Mouse (Mus musculus): ENCODE measurements around the gene Rbm43.

Gene Rbm43

DNA sequence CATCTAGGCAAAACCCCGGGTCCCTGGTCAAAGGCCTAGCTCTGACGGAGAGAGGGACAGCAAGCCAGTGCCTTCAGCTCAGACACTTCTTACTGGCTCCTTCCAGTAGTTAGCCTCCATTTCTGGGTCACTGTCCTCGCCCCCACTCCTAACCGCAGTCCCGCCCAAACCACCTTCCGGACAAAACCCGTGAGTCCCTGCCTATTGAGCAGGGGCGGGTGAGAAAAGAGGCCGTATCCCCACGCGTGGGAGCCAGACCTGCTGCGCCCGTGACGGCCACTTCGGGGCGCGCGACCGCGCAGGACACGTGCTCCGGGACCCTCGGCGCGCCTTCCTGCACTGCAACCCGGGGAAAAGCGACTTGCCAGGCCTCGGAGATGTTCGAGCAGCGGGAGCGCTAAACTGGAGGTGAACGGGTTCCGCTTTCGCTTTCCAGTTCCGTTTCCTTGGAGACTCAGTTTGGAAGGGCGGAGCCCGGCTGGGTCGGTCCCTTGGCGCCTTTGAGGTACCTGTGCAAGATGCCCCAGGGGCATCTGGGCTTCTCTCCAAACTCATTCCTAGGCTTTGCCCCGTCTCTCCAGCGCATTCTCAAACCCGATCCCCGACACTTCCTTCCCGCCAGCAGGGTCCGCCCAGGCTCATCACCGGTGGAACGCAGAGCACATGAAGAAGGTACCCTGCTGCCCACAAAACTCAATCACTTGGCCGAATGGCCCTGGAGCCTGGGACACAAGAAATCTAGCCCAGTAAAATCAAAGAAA lies at the start of gene Rbm43:
Gene Rbm43, minus strand, starts transcription at position 590 of the 761 bp plus-strand sequence.
- ATAC-seq (ENCODE audit: low TSS enrichment) = peak; percentile 75

DNA sequence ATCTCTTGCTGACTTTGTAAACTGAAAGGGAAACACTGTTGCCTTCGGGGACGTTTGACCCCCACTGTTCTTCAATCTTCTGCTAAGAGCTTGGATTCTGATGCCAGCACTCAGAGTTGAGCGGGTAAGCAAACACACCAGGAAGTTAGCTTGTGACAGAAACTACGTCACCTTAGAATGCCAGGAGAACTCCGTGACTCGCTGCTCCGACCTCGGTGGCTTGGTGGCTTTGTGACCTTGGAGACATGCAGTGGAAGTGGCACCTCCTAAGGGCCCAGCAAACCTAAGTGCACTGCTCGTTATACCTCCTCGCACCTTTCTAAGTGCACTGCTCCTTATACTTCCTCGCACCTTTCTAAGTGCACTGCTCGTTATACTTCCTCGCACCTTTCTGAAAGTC lies 47.3 kb upstream of the Rbm43 start:
- no peak for ATAC-seq (ENCODE audit: low TSS enrichment)

DNA sequence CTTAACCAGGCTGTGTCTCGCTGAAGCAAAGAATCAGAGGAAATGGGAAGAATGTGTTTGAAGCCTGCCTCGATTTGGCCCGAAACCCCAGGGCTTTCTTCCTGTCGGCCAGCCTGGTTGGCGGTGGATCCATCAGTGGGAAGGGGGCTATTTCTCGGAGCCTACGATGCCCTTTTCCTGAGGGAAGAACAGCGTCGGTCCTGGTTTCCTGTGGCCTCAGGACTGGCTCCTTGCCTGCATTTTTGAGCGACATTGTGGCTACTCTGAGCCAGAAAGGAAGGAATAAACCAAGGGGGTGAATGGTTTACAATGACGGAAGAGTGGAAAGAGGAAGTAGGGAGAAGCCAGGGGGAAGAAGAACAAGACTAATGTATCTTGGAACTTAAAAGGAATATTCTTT lies 46.7 kb upstream of the Rbm43 start:
- ATAC-seq (ENCODE audit: low TSS enrichment) = no peak

DNA sequence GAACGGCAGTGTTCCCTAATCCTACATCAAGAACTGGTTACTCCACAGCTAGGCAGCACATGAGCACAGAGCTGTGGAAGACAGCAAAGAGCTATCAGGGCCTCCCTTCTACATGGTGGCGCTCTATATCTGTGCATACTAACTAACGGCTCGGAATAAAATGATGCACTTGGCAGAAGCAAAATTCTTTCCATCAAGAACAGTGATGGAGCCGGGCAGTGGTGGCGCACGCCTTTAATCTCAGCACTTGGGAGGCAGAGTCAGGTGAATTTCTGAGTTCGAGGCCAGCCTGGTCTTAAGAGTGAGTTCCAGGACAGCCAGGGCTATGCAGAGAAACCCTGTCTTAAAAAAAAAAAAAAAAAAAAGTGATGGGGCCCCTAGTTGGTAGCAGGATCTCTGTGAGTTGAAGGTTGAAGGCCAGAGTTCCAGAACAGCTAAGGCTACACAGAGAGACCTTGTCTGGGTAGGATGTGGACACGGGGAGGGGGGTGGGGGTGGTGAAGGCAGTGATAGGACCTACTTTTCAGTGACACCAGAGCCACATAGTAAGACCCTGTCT lies 38.5 kb upstream of the Rbm43 start, which contains the start of gene Nmi:
Gene Nmi, minus strand, starts transcription at position 85 of the 559 bp plus-strand sequence.
- peak; percentile 90 for ATAC-seq (ENCODE audit: low TSS enrichment)

DNA sequence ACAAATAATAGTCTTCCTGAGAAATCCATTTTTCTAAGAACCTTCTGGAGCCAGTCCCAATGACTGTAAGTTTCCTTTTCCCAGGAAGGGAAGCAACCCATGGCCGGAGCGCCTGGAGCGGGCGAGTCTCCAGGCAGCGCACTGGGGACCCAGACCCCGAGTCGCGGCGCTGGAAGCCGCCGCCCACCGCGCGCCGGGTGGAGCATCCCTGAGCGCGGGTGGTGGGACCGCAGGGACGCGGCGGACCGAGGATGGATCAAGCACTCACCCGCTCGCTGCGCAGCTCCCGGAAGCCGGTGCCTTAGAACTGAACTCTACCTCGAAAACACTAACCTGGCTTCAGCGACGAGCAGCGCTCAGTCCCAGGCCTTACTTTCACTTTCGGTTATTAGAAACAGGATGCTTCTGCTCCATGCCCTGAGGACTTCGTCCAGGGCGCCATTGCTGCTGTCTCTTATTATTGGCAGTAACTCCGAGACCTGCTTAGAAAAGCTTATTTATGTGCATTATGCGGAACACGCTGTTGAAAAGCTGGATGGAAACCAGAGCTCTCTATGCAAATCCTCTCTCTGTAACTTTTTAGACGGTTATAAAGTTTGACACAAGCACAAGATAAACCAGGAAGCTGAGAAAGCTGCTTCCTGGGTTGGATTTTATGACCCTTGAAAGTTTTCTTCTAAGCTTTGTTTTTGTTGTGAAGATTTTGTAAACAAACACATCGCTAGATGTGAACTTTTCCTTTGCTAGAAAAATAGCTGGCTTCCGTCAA lies 37.9 kb upstream of the Rbm43 start:
- ATAC-seq (ENCODE audit: low TSS enrichment) = peak; percentile 87

DNA sequence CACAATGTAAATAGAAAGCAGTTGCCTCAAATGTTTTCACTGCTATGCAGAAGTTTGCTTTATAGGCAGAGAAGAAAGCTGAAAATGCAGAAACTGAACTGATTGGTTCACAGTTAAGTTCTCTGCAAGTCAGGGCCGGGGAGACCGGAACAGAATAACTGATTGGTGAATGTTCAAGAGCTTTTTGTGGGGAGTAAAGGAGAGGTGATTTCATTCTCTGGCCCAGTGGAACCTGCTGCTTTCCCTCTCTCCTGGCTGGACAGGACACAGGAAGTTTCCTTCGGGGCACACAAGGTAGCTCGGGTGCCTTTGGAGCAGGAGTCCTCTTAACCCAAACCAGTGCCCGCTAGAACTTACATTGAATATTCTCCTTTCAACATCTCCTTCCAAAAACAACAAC lies 37.2 kb upstream of the Rbm43 start:
- peak; percentile 48; the same call in 1 of the 2 replicates for ATAC-seq (ENCODE audit: low TSS enrichment)

DNA sequence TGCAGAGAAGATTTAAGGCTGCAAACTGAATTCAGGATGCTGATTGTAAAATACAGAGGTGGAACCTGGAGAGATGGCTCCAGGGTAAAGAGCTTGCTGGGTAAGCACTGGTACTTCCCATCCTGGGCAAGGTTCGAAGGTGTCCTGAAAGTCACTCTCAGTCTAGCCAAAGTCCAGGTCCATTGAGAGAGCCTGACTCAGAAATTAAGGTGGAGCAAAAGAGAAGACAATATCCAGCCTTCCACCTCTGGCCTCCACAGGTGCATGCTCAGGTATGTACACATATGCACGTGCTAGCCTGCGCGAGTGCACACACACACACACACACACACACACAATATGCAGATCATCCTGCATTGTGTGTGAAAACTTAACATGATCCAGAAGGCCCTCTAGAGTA lies 35.9 kb upstream of the Rbm43 start:
- no peak for ATAC-seq (ENCODE audit: low TSS enrichment)

DNA sequence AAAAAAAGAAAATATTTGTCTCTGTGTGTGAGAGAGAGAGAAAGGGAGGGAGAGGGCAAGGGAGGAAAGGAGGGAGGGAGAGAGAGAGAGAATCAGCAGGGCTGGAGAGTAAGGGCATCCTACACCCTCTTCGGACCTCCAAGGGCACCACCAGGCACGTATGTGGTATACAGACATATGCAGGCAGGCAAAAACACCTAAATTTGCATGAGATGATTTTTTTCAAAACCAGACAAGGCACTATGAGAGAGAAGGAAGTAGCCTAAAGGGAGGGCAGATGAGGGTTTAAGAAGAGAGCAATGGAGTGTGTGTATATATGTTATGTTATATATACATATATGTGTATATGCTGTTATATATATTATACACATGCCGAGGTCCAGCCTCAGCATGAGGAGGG lies 32.3 kb upstream of the Rbm43 start:
- no peak for ATAC-seq (ENCODE audit: low TSS enrichment)

DNA sequence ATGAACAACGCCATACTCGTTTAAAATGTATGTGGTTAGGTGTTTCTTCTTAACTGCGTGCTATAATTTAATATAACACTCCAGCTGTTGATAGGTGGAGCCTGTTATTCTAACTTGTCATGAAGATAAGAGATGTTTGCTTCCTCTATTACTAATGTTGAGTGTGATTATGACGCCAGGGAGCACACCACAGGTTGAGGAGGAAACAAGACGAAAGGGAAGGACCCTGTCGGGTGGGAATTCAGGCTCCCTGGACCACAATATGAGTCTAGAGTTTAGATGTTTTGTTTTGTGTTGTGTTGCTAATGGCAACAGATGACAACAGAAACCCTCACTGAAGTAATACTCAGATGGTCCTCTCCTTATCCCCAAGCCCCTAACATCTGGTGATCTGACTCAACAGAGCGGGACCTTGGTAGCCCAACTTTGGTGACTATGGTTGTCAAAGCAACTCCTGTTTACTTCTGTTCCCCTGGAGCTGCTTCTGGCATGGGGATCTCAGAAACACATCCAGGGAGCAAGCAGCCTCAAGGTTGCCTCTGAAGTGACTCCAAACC lies 18.8 kb upstream of the Rbm43 start:
- no peak for ATAC-seq (ENCODE audit: low TSS enrichment)

DNA sequence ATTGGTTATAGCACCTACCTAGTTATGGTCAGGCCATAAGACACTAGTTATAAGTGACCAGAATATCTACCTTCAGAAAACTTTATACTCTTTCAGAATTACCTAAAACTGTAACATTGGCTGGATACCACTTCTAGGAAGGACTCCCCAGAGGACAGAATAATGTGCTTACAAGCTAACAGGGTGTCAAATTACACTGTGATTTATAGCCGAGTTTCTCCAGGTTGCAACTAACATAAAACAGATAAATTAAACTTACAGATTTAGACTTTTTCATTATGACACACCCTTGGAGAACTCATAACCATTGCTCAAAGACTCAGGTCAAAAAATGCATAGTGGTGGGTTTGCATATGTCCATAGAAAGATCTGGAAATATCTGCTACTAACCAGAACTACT lies 15.9 kb upstream of the Rbm43 start:
- ATAC-seq (ENCODE audit: low TSS enrichment) = no peak

DNA sequence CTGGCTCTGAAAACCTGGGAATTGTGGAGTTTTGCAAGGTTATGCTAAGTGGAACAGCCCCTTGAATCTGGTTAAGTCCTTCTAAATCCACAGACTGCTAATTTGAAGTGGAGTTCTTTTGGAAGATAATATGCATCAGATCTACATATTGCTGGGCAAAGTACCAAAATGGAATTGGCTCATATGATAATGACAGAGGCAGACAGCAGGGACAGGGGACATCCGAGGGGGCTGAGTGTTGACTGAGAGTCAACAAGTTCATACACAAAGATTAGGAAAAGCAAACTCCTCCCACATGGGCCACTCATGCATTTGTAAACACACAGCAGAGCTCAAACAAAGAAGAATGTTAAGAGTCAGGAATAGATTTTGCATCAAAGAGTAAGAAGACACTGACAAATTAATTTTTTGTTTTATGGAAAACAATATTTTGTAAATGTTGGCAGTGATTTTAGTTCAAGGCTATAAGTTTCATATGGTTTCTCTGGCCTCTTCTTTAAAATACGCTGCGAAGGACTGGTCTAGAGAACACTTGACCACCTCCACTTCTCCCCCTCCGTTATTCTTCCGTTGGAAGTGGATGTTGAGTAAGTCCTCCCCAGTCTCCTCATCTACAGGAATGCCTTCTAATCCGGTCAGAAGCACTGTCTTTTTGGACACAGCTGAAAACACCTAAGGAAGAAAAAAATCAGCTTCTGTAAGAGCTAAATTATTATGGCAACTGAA lies 13.3 kb upstream of the Rbm43 start:
- ATAC-seq (ENCODE audit: low TSS enrichment) = no peak

DNA sequence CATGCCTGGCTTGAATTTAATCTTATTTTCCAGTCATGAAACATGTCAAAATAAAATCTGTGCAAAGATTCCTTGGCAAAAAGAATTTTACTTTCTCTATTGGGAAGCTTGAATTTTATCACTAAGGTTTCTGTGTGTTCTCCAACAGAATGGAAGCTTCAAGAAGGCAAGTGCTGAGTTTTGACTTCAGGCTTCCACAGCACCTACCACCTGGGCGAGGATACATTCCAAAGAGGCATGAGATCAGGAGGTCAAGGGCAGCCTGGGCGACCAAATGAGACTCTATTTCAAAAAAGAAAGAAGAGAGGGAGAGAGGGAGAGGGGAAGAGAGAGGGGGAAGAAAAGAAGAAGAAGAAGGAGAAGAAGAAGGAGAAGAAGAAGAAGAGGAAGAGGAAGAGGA lies 10.8 kb upstream of the Rbm43 start:
- no peak for ATAC-seq (ENCODE audit: low TSS enrichment)

DNA sequence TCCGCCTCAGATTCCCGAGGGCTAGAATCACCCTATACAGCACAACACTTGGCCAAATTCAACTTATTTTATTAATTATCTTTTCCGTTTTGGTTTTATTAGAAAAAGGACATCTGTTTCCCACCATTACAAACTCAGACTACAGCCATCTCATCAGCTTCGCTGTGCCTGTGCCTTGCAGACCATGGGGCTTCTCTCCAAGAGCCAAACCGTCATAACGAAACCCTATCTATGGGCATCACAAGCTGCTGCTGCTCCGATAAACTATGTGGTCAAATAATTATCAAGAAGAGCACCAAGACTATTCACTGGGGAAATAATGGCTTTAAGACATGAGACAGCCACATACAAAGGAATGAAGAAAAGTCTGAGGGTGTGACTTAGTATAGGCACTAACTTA lies 6.9 kb upstream of the Rbm43 start:
- ATAC-seq (ENCODE audit: low TSS enrichment) = no peak

DNA sequence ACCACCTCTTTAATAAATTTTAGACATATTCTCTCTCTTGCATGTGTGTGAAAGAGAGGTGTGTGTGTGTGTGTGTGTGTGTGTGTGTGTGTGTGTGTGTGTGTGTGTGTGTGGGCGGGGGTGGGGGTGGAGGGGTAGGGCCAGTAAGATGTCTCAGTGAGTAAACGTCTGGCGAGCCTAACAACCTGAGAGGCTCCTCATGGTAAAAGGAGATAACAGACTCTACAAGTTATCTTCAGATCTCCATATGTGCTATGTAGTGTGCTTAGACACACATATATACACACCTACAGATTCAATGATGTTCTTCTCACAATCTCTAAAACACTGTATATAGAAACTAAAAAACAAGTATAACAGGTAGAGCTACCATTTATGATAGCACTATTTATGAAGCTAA lies 3.8 kb upstream of the Rbm43 start:
- no peak for ATAC-seq (ENCODE audit: low TSS enrichment)

DNA sequence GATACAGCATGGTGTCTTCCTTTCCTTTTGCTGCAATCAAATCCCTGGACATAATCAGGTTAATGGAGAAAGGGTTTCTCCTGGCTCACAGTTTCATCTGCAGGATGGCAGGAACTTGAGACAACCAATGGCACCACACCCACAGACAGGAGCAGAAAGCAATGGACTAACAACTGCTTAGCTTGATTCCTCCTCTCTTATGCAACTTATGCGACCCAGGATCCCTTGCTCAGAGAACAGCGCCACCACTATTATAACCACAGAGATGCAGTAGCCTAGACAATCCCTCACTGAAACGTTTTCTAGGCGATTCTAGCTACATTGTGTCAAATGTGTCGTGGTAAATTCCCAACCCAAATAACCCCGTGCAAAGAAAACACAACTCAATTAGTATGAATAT lies 2.0 kb upstream of the Rbm43 start:
- ATAC-seq (ENCODE audit: low TSS enrichment) = no peak

DNA sequence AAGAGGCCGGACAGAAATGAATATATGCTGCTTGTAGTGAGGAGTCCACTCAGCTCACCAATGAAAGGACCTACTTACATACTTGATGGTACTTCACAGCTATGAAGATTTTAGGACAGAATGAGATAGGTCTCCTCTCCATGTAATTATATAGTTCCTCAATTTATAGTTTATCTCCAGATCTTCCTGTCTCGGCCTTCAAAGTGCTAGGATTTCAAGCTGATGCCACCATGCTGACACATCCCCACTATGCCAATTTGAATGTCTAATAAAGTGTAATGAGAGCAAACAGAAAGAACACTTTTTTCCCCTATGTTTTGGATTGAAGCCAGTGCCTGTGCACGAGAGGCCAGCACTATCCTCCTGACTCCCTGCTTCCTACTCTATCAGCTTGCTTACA lies 1.6 kb upstream of the Rbm43 start:
- no peak for ATAC-seq (ENCODE audit: low TSS enrichment)

DNA sequence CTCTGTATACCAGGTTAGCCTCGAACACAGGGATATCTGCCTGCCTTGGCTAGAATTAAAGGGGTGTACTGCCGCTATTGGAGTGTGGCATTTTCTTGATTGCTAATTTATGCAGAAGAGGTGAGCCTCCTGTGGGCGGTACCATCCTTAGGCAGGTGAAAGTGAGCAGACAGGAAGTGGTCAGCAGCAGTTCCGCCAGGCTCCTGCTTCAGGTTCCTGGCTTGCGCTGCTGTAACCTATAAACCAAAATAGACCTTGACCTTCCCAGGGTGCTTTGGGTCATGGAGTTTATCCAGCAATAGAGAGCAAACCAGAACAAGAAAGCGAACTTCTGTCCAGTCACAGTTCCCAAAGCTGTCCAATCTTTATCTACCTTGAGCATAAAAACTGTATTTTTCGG lies 958 bp upstream of the Rbm43 start:
- no peak for ATAC-seq (ENCODE audit: low TSS enrichment)

DNA sequence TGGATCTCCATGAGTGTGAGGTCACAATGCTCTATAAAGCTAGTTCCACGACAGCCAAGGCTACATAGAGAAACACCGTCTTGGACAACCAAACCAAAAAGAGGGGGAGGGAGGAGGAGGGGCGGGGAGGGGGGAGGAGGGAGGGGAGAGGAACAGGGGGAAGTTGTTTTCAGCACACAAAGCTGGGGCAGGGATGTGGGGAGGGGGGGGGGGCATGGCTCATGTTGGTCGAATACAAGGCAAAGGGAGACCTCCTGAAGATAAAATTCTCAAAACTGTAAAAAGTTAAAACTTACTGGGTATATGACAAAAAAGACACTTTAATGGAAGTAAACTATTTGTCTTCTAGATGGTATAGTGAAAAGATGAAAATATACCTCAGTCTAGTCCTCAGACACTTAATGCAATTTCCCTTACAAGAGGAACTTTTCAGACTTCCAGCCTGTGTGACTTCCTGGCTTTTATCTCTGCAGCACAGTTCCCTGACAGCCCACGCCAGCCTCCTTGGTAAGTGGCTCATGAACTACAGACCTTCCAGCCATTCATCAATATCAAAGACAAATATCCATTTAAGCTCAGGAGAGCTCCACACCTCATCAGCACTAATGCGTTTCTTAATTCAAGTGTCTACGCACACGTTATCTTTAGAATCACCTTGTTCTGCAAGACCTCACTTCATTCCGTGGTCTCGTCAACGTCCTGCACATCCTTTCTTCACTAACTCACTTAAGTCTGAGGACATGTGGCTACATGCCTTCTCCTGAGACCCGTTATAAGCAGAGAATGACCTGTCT lies 1.4 kb downstream of the Rbm43 start:
- no peak for ATAC-seq (ENCODE audit: low TSS enrichment)

DNA sequence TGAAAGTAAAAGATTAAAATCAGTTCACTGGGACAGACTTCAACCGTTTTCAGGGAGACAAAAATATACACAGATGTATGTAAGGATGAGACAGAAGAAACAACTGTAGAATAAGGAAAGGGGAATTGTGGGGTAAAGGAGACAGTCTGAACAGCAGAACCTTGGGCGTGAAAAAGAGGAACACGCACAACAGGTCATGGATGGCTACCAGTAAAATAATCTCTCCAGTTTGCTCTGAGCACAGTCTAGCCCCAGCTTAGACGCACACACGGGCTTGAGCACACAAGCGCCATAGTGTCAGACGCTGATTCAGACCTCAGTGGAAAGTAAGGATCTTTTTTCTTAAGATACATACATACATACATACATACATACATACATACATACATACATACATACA lies 3.7 kb downstream of the Rbm43 start:
- ATAC-seq (ENCODE audit: low TSS enrichment) = no peak

DNA sequence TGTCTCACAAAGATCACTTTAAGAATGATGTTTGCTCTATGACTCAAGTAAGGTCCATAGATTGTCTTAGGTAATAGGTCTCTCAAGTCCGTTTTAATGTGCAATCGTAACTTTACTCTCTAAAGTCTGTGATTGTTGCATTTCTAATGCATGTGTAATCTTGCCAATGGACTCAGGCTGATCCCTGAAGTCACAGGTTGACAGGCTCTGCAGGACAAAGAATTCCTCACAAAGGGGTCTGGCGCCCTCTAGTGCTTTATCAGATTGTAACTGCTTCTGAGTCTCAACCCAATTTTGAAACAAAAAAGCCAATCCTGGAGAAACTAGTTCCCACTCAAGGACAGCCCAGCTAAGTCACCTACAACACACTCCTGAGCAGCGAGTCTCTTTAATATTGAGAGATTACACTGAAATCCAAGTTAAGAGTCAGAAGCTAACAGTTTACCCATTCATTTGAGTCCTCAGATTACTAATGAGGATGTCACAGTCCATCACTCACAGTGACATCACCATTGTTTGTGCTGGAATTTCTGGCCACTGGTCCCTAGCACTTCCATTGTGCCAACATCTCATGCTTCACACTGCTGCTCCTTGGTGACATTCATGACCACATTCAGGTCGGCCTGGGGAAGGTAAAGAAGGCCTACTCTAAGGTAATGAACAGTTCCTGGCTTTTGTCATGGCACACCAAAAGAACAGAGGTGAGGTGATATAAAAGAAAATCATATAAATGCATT lies 19.9 kb downstream of the Rbm43 start:
- ATAC-seq (ENCODE audit: low TSS enrichment) = peak; percentile 95
